Mouse (Mus musculus): ENCODE data around the gene Gid4. TPM values are rescaled to one million over a fixed set of nuclear protein-coding genes. Genes with fewer than 3 reads are reported as not detected.

Gene Gid4
- 9.1 TPM for polyA plus RNA-seq (2017; shearing (Covaris generic))

GRCm38 (mm10) chr11:60416963-60417716 lies at the start of gene Gid4:
TSS of gene Gid4 (plus strand) at chr11:60417145.

GRCm38 (mm10) chr11:60417717-60418472 lies 950 bp downstream of the Gid4 start, which contains the start of gene Atpaf2:
TSS of gene Atpaf2 (minus strand) at chr11:60418457.

GRCm38 (mm10) chr11:60454080-60454744 lies 37.3 kb downstream of the Gid4 start, which contains the start of gene Drg2:
TSS of gene Drg2 (plus strand) at chr11:60454591.

GRCm38 (mm10) chr11:60469039-60469438 lies 52.1 kb downstream of the Gid4 start, which contains the start of gene Myo15:
TSS of gene Myo15 (plus strand) at chr11:60469339.

Other genes starting within 250 kb of the Gid4 start
- 97.0 TPM for gene Srebf1, start 194.6 kb upstream of the Gid4 start, polyA plus RNA-seq (2017; shearing (Covaris generic))
- 84.2 TPM for gene Tom1l2, start 64.2 kb upstream of the Gid4 start, polyA plus RNA-seq (2017; shearing (Covaris generic))
- 0.96 TPM for gene Drc3, start 63.8 kb upstream of the Gid4 start, polyA plus RNA-seq (2017; shearing (Covaris generic))
- 46.6 TPM for gene Atpaf2, start 1.3 kb downstream of the Gid4 start, polyA plus RNA-seq (2017; shearing (Covaris generic))
- gene Drg2, start 37.4 kb downstream of the Gid4 start, polyA plus RNA-seq (2017; shearing (Covaris generic)): 65.4 TPM
- 0.02 TPM for gene Myo15, start 52.2 kb downstream of the Gid4 start, polyA plus RNA-seq (2017; shearing (Covaris generic))
- 4.8 TPM for gene Alkbh5, start 119.2 kb downstream of the Gid4 start, polyA plus RNA-seq (2017; shearing (Covaris generic))

All from inflammation-experienced regulatory T-cells, adult 16 weeks (primary cell).